Mouse (Mus musculus) forebrain, embryonic 12.5 days (tissue): ENCODE data around the gene Defb19. TPM values are rescaled to one million over a fixed set of nuclear protein-coding genes. Genes with fewer than 3 reads are reported as not detected.

Experiments
- polyA plus RNA-seq: library from polyadenylated mRNA; unstranded; fragments of >200 nt; fragmentation: Nextera tagmentation; extraction: Ambion mirVana; gene quantifications from 2 replicates; pipeline ENCODE4 v1.2.1, GENCODE M21; 2016

The Defb19 gene
- polyA plus RNA-seq, 1 experiment from 2014 or later, result not detected

Other genes starting within 250 kb of the Defb19 start
- gene Rbck1, start 247.7 kb downstream of the Defb19 start, polyA plus RNA-seq, result 93.1 and 98.4 TPM in 2 replicates
- 1.6 and 2.8 TPM in 2 replicates for gene Trib3, start 236.3 kb downstream of the Defb19 start, polyA plus RNA-seq
- gene Nrsn2, start 203.7 kb downstream of the Defb19 start, polyA plus RNA-seq, result 11.1 and 12.4 TPM in 2 replicates
- 16.3 and 19.3 TPM in 2 replicates for gene Sox12, start 182.2 kb downstream of the Defb19 start, polyA plus RNA-seq
- gene Zcchc3, start 165.3 kb downstream of the Defb19 start, polyA plus RNA-seq, result 55.2 and 55.9 TPM in 2 replicates
- 1.2 and 1.7 TPM in 2 replicates for gene 6820408C15Rik, start 164.7 kb downstream of the Defb19 start, polyA plus RNA-seq
- not detected in 2 replicates for gene Defb23, start 115.7 kb downstream of the Defb19 start, polyA plus RNA-seq
- gene Defb20, start 103.2 kb downstream of the Defb19 start, polyA plus RNA-seq, result not detected in 2 replicates
- not detected in 2 replicates for gene Defb22, start 90.2 kb downstream of the Defb19 start, polyA plus RNA-seq
- not detected in 2 replicates for gene Defb26, start 68.6 kb downstream of the Defb19 start, polyA plus RNA-seq
- gene Defb28, start 62.1 kb downstream of the Defb19 start, polyA plus RNA-seq, result not detected in 2 replicates
- not detected in 2 replicates for gene Defb29, start 40.2 kb downstream of the Defb19 start, polyA plus RNA-seq
- gene Gm17416, start 11.0 kb downstream of the Defb19 start, polyA plus RNA-seq, result not detected in 2 replicates
- gene Defb21, start 7.6 kb downstream of the Defb19 start, polyA plus RNA-seq, result not detected in 2 replicates
- gene Defb45, start 19.1 kb upstream of the Defb19 start, polyA plus RNA-seq, result not detected in 2 replicates
- gene Defb36, start 24.0 kb upstream of the Defb19 start, polyA plus RNA-seq, result not detected in 2 replicates
- not detected in 2 replicates for gene Defb25, start 42.7 kb upstream of the Defb19 start, polyA plus RNA-seq
- 0.26 and 0.38 TPM in 2 replicates for gene Rem1, start 46.6 kb upstream of the Defb19 start, polyA plus RNA-seq
- gene H13, start 89.1 kb upstream of the Defb19 start, polyA plus RNA-seq, result 128 and 131 TPM in 2 replicates
- 39.5 and 41.2 TPM in 2 replicates for gene Mcts2, start 106.7 kb upstream of the Defb19 start, polyA plus RNA-seq
- 37.9 and 48.5 TPM in 2 replicates for gene Id1, start 155.9 kb upstream of the Defb19 start, polyA plus RNA-seq
- 3.1 and 3.6 TPM in 2 replicates for gene Cox4i2, start 173.9 kb upstream of the Defb19 start, polyA plus RNA-seq